Mouse (Mus musculus) spleen, postnatal 14 days (tissue): ENCODE measurements at regions not wholly inside any gene's neighbourhood (a gene's known extent, or its start where the extent isn't known, plus 50 kb on each side); places are given as distances from the start of the nearest gene placed in this dataset.

Source experiments
- DNase-seq, 2 experiments: peaks; one replicate each; pipeline ENCODE4 v3.0.0; 2021 to 2022; ENCODE audit warnings: low spot score in 2 of 2

- DNase-seq: no peak
Observed at GRCm38 (mm10) chr15:68366816-68367215, 1866.1 kb upstream of the Lrrc6 start.

- peak; percentile 92 to 96 for DNase-seq
Observed at GRCm38 (mm10) chr15:68363058-68363735, 1862.5 kb upstream of the Lrrc6 start.

DNA sequence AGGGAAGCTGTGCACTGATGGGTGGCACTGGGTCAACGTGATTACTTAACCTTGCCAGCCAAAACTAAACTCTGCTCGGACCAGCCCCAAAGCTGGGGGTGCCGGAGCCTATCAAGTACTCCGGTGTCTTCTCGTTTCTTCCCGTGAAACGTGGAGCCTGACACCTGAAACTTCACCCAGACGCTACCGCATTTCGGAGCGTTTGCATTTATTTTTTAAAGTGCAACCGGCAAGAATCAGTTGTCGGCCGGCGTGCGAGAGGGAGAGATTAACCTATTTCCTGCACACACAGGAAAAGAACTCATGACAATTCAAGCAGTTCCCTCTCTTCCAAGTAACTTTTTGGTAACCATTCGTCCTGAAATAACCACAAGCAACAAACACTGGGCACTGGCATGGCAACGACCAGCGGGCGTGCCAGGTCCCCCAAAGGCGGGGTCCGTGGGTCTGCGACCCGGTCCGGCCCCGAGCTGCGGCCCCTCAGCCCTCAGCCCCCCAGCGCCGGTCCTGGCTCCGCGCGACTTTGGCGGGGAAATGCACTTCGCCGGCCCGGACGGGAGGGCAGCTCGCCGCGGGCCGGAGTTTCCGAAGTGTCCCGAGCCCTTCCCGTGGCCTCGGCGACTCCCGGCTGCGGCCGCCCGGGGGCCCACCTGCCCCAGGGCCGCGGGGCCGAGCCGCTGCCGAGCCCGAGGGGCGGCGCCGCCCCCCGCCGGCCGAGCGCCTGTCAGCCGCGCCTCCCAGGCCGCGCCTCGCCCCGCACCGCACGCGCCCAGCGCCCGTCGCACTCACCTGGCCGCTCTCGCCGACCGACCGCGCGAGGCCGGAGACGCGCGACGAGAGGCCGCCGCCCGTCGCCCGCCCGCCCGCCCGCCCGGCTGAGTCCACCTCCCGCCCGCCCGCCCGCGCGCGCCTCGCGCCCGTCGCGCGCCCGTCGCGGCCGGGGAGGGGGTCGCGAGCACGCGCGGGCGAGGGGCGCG lies 1861.7 kb upstream of the Lrrc6 start:
- DNase-seq: peak; percentile 11 to 24

GRCm38 (mm10) chr15:68360956-68361908 lies 1860.5 kb upstream of the Lrrc6 start:
- DNase-seq: no peak

GRCm38 (mm10) chr15:68359496-68359895 lies 1858.8 kb upstream of the Lrrc6 start:
- no peak for DNase-seq

- no peak for DNase-seq
Observed at GRCm38 (mm10) chr15:68355957-68356356, 1855.2 kb upstream of the Lrrc6 start.

GRCm38 (mm10) chr15:68344652-68345051 lies 1843.9 kb upstream of the Lrrc6 start:
- no peak for DNase-seq

DNA sequence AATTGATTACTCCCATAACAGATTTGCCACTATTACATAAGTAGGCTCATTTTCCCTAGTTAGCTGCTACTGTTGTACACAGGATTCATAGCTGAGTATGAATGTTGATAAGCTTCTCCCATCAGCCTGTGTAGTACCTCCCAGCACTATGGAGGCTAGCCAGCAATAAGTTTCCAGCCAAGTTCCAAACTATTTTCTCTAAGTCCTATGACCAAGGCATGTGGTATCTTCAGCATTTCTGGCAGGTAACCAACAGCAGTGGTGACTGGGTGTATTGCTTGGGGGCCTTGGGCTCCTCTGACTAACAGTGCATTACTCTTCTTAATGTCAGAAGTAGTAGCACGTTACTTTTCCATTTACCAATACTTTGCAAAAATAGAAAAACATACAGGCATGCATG lies 1841.8 kb upstream of the Lrrc6 start:
- no peak for DNase-seq

DNA sequence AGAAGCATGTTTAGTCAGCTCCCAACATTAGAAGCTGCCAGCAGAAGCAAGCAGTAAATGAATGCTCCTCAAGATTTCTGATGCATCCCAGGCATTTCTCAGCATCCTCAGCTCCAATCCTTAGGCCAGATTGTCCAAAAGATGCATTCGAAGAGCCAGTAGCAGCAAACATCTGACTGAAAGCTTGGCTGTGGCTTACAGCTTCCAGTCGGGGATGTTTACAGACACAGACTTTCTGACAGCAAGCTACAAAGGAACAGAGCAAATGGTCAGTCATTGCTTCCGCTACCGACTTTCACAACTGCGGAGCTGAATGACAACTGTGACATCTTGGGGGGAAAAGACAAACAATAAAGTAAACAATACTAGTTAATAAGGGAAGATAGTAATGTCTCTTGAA lies 1840.3 kb upstream of the Lrrc6 start:
- DNase-seq: no peak

DNA sequence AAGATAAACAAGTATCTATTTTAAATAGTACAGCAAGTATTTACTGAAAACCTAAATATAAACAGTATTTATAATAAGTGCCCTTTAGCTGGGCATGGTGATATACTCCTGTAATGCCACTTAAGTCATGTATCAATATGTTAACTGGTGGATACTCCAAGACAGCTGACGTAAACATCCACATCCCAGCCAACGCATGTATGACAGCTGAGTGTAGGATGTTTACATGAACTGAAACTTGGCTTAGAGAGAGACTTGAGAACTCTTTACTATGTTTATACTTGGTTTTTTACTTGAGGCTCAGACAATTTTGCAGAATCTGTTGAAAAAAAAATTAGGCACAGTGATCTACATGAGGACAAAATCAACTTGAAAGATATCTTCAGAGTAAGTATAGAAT lies 1836.6 kb upstream of the Lrrc6 start:
- DNase-seq: no peak

GRCm38 (mm10) chr15:68335837-68336236 lies 1835.1 kb upstream of the Lrrc6 start:
- DNase-seq: no peak

DNA sequence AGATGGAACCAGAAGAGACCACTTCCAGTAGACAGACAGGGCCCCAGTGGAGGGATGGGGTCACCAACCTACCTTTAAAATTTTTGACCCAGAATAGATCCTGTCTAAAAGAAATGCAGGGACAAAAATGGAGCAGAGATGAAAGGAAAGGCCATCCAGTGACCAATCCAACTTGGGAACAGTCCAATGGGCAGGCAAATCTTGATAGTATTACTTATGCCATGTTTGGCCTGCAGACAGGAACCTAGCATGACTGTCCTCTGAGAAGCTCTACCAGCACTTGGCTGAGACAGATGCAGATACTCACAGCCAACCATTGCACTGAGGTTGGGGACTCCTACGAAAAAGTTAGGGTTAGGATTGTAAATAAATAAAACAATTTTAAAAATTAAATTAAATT lies 1815.4 kb upstream of the Lrrc6 start:
- DNase-seq: no peak
